Mouse (Mus musculus) telencephalon, adult 2 months (tissue): ENCODE data around the gene Kri1.
A peak's percentile ranks its signal among the peaks of the same experiment; 100 is the strongest.
"Not testable (repeated sequence)": the region's sequence is repeated elsewhere in the genome, so short reads cannot be mapped to it uniquely, and the experiment has no call there.

Source experiments
- DNase-seq: peaks from one replicate; pipeline ENCODE4 v3.0.0-alpha.2; 2011; ENCODE audit warnings: low read depth, low spot score

Kri1 gene

GRCm38 (mm10) chr9:21274336-21274735 is 13.4 kb downstream of the Kri1 start:
- DNase-seq, result no peak

GRCm38 (mm10) chr9:21273520-21274228 is 14.1 kb downstream of the Kri1 start:
- DNase-seq, result no peak

GRCm38 (mm10) chr9:21273094-21273493 is 14.7 kb downstream of the Kri1 start:
- DNase-seq, result no peak

GRCm38 (mm10) chr9:21272391-21272790 is 15.4 kb downstream of the Kri1 start:
- DNase-seq, result no peak

- not testable (repeated sequence) for DNase-seq
These were observed 18.2 kb downstream of the Kri1 start for GRCm38 (mm10) chr9:21269590-21269989.

GRCm38 (mm10) chr9:21268305-21268704 is 19.5 kb downstream of the Kri1 start:
- no peak for DNase-seq

GRCm38 (mm10) chr9:21266889-21267288 is 20.9 kb downstream of the Kri1 start:
- DNase-seq, result no peak

- DNase-seq, result no peak
These were observed 22.2 kb downstream of the Kri1 start for GRCm38 (mm10) chr9:21265611-21266010.

GRCm38 (mm10) chr9:21265000-21265561 is 22.7 kb downstream of the Kri1 start, which contains the start of gene Atg4d:
TSS of gene Atg4d (plus strand) at chr9:21265293.
- DNase-seq, result peak; percentile 97

- DNase-seq, result no peak
These were observed 23.3 kb downstream of the Kri1 start for GRCm38 (mm10) chr9:21264272-21264999.

- no peak for DNase-seq
These were observed 25.9 kb downstream of the Kri1 start for GRCm38 (mm10) chr9:21261831-21262230.

- no peak for DNase-seq
These were observed 27.2 kb downstream of the Kri1 start for GRCm38 (mm10) chr9:21260491-21261040.

- DNase-seq, result not testable (repeated sequence)
These were observed 31.4 kb downstream of the Kri1 start for GRCm38 (mm10) chr9:21256349-21256748.

GRCm38 (mm10) chr9:21254690-21255089 is 33.1 kb downstream of the Kri1 start:
- DNase-seq, result no peak

- no peak for DNase-seq
These were observed 36.5 kb downstream of the Kri1 start for GRCm38 (mm10) chr9:21251116-21251735.

GRCm38 (mm10) chr9:21250509-21250908 is 37.3 kb downstream of the Kri1 start:
- no peak for DNase-seq

- DNase-seq, result no peak
These were observed 37.9 kb downstream of the Kri1 start for GRCm38 (mm10) chr9:21249629-21250508.

- DNase-seq, result no peak
These were observed 39.4 kb downstream of the Kri1 start, which contains the start of gene S1pr5 for GRCm38 (mm10) chr9:21248326-21248725. TSS of gene S1pr5 (minus strand) at chr9:21248443.

GRCm38 (mm10) chr9:21246342-21246741 is 41.4 kb downstream of the Kri1 start:
- no peak for DNase-seq

- DNase-seq, result no peak
These were observed 42.7 kb downstream of the Kri1 start for GRCm38 (mm10) chr9:21245113-21245487.
